Mouse (Mus musculus) adrenal gland, postnatal 14 days (tissue): ENCODE measurements around the gene Tmem238l. TPM values are rescaled to one million over a fixed set of nuclear protein-coding genes. Genes with fewer than 3 reads are reported as not detected.

Experiments used
- total RNA-seq: library from RNA; stranded (reverse); gene quantifications from 2 replicates; pipeline ENCODE4 v1.2.3, GENCODE M21; 2021

Gene Tmem238l
- total RNA-seq, 1 experiment from 2014 or later = not detected

Other genes with a start within 250 kb of the Tmem238l start
- gene Pirt, start 44.7 kb upstream of the Tmem238l start, total RNA-seq = 7.4 and 10.3 TPM in 2 replicates
- 5.6 and 6.0 TPM in 2 replicates for gene Tmem220, start 68.5 kb downstream of the Tmem238l start, total RNA-seq
- gene Adprm, start 96.0 kb downstream of the Tmem238l start, total RNA-seq = 18.6 and 20.5 TPM in 2 replicates
- 21.4 and 24.3 TPM in 2 replicates for gene Sco1, start 96.0 kb downstream of the Tmem238l start, total RNA-seq
- gene Myh3, start 121.7 kb downstream of the Tmem238l start, total RNA-seq = 0.07 TPM in 1 of 2 replicates, not detected in the other
- gene Myh2, start 214.4 kb downstream of the Tmem238l start, total RNA-seq = 0.08 TPM in 1 of 2 replicates, not detected in the other
- gene Myh1, start 243.4 kb downstream of the Tmem238l start, total RNA-seq = 0.23 and 0.30 TPM in 2 replicates